Mouse (Mus musculus) cerebellum, adult 11 months (tissue): ENCODE data around the gene 3110082I17Rik.

ENCODE experiments used
- DNase-seq: peaks from one replicate; pipeline ENCODE4 v3.0.0; 2022

Gene 3110082I17Rik

GRCm38 (mm10) chr5:139460384-139461067 lies at the start of gene 3110082I17Rik:
3110082I17Rik (minus strand) TSS chr5:139460527.
- peak; percentile 97 for DNase-seq

DNA sequence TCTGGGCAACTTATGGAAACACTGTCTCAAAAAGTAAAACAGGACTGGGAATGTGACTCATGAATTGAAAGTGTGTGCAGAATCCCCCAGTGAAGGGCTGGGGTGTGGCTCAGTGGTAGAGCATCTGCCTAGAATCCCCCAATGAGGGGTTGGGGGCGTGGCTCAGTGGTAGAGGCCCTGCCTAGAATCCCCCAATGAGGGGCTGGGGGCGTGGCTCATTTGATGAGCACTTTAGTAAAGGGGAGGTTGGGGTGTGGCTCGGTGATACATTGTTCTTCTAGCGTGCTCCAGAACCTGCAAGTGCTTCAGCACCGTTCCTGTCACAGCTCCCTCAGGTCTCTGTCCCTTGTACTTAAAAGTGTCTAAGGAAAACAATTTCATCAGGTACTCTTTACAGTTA lies 45.9 kb upstream of the 3110082I17Rik start:
- DNase-seq = no peak

- DNase-seq = peak; percentile 84
These were observed 44.8 kb upstream of the 3110082I17Rik start for GRCm38 (mm10) chr5:139505073-139505606.

- DNase-seq = no peak
These were observed 42.0 kb upstream of the 3110082I17Rik start for GRCm38 (mm10) chr5:139502281-139502680.

DNA sequence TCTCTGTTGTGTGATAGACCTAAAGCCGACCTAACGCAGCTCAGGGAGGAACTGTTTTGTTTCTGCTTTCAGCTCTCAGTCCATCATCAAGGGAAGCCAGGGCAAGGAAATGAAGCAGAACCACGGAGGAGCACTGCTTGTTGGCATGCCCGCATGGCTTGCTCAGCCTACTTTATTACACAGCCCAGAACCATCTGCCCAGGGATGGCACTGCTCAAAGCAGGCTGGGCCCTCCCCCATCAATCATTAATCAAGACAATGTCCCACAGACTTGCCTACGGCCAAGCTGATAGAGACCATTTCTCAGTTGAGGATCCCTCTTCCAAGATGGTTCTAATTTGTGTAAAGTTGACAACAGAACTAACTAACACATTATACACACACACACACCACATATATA lies 38.5 kb upstream of the 3110082I17Rik start:
- no peak for DNase-seq

DNA sequence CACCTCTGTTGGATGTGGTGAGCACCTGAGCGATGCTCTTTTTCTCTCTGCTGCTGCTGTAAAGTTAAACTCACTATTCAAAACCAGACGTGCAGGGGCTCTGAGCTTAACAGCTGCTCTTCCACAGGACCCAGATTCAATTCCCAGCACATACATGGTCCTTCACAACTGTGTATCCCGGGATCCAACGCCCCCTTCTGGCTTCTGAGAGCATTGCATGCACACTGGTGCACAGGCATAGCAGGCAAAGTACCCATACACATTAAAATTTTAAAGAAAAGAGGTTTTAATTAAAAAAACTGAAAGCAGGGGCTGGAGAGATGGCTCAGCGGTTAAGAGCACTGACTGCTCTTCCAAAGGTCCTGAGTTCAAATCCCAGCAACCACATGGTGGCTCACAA lies 36.6 kb upstream of the 3110082I17Rik start:
- DNase-seq = no peak

GRCm38 (mm10) chr5:139495019-139495669 lies 34.8 kb upstream of the 3110082I17Rik start:
- DNase-seq = no peak

- DNase-seq = no peak
These were observed 33.4 kb upstream of the 3110082I17Rik start for GRCm38 (mm10) chr5:139493690-139494089.

GRCm38 (mm10) chr5:139491348-139491747 lies 31.0 kb upstream of the 3110082I17Rik start:
- no peak for DNase-seq

GRCm38 (mm10) chr5:139490131-139490530 lies 29.8 kb upstream of the 3110082I17Rik start:
- DNase-seq = no peak

DNA sequence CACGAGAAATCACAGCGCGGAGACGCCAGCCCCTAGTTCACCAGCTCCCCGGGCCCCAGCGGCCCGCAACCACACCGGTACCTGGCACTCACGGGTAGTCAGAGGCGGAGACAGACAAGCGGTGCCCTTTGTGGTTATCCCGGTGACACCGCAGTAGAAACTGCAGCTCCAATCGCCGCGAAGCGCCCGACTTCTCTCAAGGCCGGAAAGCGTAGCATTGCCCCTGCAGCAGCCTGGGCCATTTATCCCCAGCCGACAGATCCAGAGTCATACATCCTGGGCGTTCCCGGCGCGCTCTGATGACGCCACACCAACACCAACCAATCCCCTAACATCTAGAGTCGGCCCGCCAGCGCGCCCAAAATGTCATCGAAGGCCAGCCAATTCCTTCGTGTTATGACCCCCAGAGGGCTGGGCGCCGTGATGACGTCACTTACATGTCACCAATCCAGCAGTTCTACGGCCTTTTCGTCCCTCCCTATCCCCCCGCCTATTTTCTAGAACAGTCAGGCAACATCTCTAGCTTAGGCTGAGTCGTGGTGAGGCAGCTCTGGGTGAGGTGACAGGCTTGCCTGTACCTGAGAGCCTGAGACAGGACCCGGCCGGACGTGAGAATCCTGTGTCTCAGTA lies 24.0 kb upstream of the 3110082I17Rik start, which contains the start of gene Zfand2a:
TSS of gene Zfand2a (minus strand) at position 365 of the 630 bp plus-strand sequence.
- peak; percentile 99 for DNase-seq

DNA sequence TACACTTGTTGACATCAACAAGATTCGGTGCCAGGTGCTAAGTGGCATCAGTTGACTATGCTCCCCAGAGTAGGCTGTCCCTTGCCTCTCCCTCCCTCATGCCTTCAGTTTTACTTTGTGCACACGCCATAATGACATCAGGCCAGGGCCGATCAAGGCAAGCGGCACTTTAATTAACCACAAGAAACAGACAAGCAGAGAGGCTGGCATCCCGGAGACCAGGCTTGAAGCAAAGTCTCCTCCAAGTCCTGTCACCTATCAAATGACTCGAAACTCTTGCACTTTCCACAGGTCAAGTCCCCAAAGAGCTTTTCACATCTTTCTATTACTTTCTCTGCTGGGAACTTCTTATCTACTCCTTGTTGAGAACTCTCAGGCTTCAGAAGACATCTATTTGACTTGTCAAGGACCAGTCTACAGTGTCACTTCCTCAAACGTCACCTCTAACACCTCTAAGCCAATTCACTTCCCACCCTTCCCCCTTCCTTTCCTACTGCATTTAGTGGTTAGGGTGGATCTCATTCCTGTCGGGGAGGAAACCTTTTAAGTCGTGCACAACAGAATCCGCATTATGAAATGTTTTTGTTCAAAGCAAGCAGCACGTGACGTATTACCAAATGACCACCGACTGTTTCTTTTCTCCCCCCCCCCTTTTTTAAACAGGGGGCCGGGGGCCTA lies 23.0 kb upstream of the 3110082I17Rik start:
- no peak for DNase-seq

DNA sequence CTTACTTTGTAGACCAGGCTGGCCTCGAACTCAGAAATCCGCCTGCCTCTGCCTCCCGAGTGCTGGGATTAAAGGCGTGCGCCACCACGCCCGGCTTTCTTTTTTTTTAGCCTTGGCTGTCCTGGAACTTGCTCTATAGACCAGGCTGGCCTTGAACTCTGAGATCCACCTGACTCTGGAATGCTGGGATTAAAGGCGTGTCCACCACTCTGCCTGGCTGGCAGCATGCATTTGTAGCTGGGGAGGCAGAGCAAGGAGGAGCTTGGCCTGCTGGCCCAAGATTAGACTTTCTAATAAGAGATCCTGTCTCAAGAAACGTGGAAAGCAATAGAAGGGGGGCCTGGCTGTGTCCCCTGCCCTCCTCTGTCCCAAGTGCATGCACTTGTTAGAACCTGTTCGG lies 20.1 kb upstream of the 3110082I17Rik start:
- DNase-seq = no peak

DNA sequence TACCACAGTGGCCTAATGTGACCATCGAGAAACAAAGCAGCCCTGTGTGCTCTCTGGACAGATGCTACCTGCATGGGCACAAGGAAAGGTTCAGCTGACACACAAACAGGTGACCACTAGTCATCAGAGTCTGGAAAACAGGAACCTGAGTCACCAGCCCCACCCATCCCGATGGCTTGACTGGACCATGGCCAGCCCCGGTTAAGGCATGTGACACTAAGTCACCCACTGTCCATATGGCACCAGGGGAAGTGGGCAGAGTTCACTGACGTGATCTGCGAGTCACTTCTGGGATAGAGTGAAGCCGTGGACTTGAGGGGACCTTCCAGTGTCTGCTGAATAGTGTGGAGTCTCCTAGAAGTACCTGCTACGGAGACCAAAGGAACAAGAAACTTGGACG lies 18.8 kb upstream of the 3110082I17Rik start:
- DNase-seq = no peak

DNA sequence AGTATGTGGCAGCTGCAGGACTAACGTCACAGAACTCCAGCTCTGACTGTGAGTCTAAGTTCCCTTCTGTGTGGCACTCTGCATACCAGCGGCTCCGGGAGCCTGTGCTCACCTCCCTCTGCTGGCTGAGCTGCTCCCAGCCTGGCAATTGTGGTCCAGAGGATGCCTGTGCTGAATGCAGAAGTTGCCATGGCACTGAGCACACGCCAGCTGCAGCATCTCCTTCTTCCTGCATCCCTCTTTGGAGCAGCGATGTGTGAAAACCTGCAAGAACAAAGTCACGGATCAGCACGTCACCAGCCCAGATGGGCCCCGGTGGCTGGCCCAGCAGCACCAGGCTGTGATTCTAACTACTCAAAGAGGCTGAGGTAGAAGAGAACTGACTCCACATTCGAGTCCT lies 14.4 kb upstream of the 3110082I17Rik start:
- no peak for DNase-seq

DNA sequence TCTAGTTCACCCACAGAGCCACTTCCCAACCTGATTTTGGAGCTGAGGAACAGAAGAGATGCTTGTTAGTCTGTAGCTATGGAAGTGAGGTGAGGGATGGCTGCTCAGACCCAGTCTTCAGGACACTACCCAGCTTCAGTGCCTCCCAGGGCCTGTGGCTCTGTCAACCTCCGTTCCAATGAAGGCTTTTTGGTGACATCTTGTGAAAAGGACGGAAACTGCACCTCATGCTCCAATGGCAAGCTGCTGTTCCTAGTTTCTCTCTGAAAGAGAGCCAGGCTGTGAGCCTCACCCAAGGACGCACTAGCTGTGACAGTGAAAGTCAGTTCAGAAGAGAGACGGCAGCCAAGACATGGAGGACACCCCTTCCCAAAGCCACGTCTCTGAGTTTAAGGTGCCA lies 7.7 kb upstream of the 3110082I17Rik start:
- DNase-seq = peak; percentile 32

GRCm38 (mm10) chr5:139466801-139467200 lies 6.5 kb upstream of the 3110082I17Rik start:
- DNase-seq = no peak

GRCm38 (mm10) chr5:139466373-139466772 lies 6.0 kb upstream of the 3110082I17Rik start:
- DNase-seq = no peak

DNA sequence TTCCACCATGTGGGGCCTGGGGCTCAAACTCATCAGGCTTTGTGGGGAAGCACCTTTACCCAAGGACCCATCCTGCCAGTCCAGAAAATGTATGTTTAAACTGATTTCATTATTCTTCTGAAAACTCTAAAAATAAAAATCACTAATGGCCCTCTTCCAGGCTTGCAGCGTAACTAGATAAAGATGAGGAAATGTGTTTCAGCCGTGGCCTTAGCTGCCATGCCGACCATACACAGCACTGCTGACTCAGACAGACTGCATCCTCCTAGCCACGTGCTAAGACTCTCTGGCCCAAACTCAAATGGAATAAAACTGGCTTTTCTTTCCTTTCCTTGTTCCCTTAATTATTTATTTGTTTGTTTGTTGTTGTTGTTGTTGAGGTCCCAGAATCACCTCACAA lies 4.5 kb upstream of the 3110082I17Rik start:
- no peak for DNase-seq

- no peak for DNase-seq
These were observed 389 bp downstream of the 3110082I17Rik start for GRCm38 (mm10) chr5:139459938-139460337.

DNA sequence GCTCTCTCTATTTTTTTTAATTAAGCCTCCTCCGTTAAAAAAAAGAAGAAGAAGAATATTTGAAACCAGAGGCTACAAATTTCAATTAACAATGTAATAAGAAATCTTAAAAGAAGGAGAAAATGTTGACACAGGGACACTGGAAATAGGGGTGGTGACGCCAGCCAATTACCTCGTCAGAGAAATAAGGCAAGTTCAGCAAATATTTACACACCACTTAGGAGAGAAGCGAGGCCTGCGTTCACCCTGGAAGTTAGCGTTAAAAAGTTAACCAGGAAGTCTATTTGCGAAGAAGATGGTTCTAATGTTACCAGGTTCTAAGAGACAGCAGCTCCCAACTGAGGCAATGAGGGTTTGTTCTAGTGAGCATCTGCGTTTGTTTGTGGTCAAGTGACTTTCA lies 3.1 kb downstream of the 3110082I17Rik start:
- no peak for DNase-seq

DNA sequence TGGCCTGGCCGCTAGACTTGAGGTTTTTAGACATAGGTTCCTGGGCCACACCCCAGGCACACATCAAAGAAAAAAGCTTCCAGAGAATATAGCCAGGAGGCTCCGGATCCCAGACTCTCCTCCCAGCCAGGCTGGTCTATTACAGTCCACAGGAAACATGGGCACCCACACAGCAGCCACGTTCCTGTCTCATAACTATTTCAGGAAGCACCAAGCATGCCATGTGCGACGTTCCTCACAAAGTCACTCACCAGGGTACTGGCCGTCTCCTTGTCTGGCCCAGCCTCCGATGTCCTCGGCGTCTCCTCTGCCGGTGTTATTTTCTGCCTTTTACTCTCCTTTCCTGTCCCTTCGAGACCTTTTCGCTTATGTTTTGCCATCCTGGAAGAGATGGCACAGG lies 5.2 kb downstream of the 3110082I17Rik start:
- DNase-seq = no peak

DNA sequence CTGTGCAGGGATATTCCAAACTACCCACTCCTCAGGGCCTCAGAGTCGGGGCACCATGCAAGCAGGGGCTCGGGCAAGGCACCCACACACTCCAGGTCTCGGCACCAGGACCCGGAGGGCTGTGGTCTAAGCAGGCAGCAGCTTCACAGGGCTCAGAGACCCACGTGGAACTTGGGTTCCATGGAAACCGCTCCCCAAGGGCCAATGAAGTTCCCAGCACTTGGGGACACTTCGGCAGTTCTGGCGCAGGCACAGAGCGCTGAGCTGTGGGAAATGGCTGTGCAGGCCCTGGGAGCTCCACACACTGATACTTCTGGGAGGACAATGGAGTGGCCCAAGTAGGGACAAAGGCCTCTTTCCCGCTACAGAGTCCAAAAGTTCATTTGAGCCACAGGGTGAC lies 7.3 kb downstream of the 3110082I17Rik start:
- no peak for DNase-seq
